Mouse (Mus musculus) hindbrain, embryonic 12.5 days (tissue): ENCODE results near the gene Camp. TPM values are rescaled to one million over a fixed set of nuclear protein-coding genes. Genes with fewer than 3 reads are reported as not detected.
A peak's percentile ranks its signal among the peaks of the same experiment; 100 is the strongest.
"Not testable (repeated sequence)": the region's sequence is repeated elsewhere in the genome, so short reads cannot be mapped to it uniquely, and the experiment has no call there.

Experiments
- ATAC-seq: fragments of 200-750 bp; cut with Nextera tagmentation; 2 replicates; pipeline ENCODE4 v1.8.0; 2017; ENCODE audit warnings: moderate TSS enrichment; ENCODE audit not compliant: low FRiP score
- H3K27ac ChIP-seq: fragments of 300-500 bp; sonication (generic); 2 replicates; pipeline ENCODE4 v1.5.1; 2016; ENCODE audit warnings: mild to moderate bottlenecking
- H3K27me3 ChIP-seq: fragments of 300-500 bp; sonication (generic); 2 replicates; pipeline ENCODE4 v1.6.1; 2016; ENCODE audit warnings: mild to moderate bottlenecking
- H3K36me3 ChIP-seq: fragments of 300-500 bp; sonication (generic); 2 replicates; pipeline ENCODE4 v1.6.1; 2016; ENCODE audit warnings: mild to moderate bottlenecking
- H3K4me1 ChIP-seq: fragments of 300-500 bp; sonication (generic); 2 replicates; pipeline ENCODE4 v1.6.1; 2016
- H3K4me2 ChIP-seq: fragments of 300-500 bp; sonication (generic); replicated peaks from 2 replicates; pipeline ENCODE4 v1.6.1; 2016; ENCODE audit warnings: mild to moderate bottlenecking
- H3K4me3 ChIP-seq: fragments of 300-500 bp; sonication (generic); 2 replicates; pipeline ENCODE4 v1.5.1; 2016; ENCODE audit warnings: mild to moderate bottlenecking
- H3K9ac ChIP-seq: fragments of 300-500 bp; sonication (generic); 2 replicates; pipeline ENCODE4 v1.6.1; 2016; ENCODE audit warnings: mild to moderate bottlenecking, moderate library complexity
- H3K9me3 ChIP-seq: fragments of 300-500 bp; sonication (generic); replicated peaks from 2 replicates; pipeline ENCODE4 v1.6.1; 2016; ENCODE audit warnings: mild to moderate bottlenecking
- WGBS: fragments of 180-500 bp; shearing (Covaris S2); methylation state at CpG from one replicate; pipeline ENCODE4 v1.1.7; 2016; 5-methylcytosine and 5-hydroxymethylcytosine counted together
- microRNA-seq: library from miRNA; unstranded; fragments of <30 nt; microRNA quantifications from one replicate; pipeline ENCODE4, GENCODE M21; 2017
- polyA plus RNA-seq: library from polyadenylated mRNA; unstranded; fragments of >200 nt; fragmentation: Nextera tagmentation; extraction: Ambion mirVana; gene quantifications from 2 replicates; pipeline ENCODE4 v1.2.1, GENCODE M21; 2016

The Camp gene
- polyA plus RNA-seq, 1 experiment from 2014 or later = 2.0 TPM

DNA sequence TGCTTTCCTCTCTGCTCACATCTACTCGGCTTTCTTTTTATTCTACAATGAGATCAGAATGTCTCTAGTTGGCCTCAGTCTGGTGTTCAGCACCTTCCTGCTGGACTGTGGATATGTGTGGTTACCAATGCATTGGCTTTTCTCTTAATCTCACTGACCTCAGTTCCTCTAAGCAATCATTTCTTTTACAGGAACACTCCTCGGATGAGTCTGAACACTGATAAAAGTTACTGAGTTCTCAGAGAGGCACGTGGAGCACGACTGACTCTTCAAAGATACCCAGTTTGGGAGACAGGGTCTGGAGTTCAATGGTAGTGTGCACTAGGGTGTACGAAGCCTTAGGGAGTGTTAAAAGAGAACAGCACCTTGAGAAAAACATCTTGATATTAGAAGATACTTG, 23.2 kb downstream of the Camp start:
- no peak for ATAC-seq
- H3K9ac ChIP-seq = no peak overlapping the region
- no peak overlapping the region for H3K27ac ChIP-seq
- no peak overlapping the region for H3K4me2 ChIP-seq
- no peaks in the 10 kb centered on the region for H3K4me1 ChIP-seq
- H3K36me3 ChIP-seq = peaks cover 9% of the 10 kb centered on the region; the same call in 1 of the 2 replicates
- H3K27me3 ChIP-seq = no peaks in the 10 kb centered on the region
- 78% methylated on average over 5 of the region's 5 CpGs for WGBS
- no peaks in the 10 kb centered on the region for H3K9me3 ChIP-seq
- no peak overlapping the region for H3K4me3 ChIP-seq

DNA sequence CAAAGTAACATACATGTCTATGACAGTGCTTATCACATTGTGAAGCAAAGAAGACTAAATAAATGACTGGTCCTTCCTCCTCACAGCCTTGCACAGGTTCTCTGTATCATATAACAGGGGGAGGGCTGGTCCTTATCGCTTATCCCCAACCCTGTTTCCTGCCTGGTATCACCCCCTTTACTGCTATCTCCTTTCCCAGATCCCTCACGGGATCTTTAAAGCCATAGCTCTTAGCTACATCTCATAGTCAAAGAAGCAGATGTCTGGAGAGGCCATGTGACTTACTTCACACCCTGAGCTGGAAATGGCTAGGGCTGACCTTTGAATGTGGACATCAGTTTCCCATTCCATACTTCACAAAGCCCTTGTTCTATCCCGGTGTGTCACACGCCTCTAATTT, 23.7 kb downstream of the Camp start:
- ATAC-seq = no peak

DNA sequence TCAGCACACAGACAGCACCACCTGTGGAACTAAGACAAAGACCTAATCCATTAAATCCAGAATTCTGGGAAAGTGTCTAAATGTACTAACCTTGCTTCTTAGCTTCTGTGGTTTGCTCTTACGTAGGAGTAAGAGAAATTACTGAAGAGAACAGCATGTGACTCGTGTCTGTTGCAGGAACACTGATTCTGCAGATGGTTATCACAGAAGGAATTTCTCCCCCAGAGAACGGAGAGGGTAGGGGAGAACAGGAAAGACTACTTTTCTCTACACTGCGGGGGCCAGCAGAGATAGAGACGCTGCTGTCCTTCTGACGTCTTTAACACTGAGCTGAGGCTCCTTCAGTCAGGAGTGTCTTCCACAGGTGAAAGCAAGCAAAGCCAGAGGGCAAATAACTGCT, 33.1 kb downstream of the Camp start:
- Histone ChIP-seq H3K9ac (no peak overlapping the region), H3K4me2 (no peak overlapping the region), H3K27me3 (no peaks in the 10 kb centered on the region), H3K36me3 (no peaks in the 10 kb centered on the region), H3K4me1 (no peaks in the 10 kb centered on the region), H3K4me3 (no peak overlapping the region), H3K27ac (no peak overlapping the region), H3K9me3 (no peaks in the 10 kb centered on the region)
- WGBS = 55% methylated on average over 6 of the region's 6 CpGs
- ATAC-seq = no peak

More for the DNA sequence above, 23.7 kb downstream of the Camp start:
- no peaks in the 10 kb centered on the region for H3K9me3 ChIP-seq
- no peaks in the 10 kb centered on the region for H3K4me1 ChIP-seq
- no peak overlapping the region for H3K27ac ChIP-seq
- no peak overlapping the region for H3K4me3 ChIP-seq
- H3K9ac ChIP-seq = no peak overlapping the region
- H3K36me3 ChIP-seq = peaks cover 9% of the 10 kb centered on the region; the same call in 1 of the 2 replicates
- H3K27me3 ChIP-seq = no peaks in the 10 kb centered on the region
- whole genome bisulfite sequencing = 69% methylated on average over 4 of the region's 4 CpGs
- no peak overlapping the region for H3K4me2 ChIP-seq

DNA sequence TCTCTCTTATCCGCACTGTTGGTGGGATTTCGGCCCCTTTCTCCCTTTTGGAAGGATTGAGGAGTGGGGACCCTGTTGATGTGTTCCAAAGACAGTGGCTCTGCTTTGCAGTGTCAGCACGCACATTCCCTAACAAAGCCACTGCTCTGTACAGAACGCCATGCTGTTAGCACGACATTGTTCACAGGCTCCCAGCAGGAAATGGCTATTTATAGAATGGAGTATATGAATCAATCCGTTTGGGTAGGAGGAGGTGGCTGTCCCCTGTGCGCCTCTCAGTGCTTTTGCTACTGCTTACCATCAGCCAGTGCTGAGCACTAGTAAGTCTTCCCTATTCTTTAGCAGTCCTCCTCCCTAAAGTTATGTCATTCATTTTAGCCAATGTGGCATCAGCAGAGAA, 36.0 kb downstream of the Camp start:
- no peaks in the 10 kb centered on the region for H3K36me3 ChIP-seq
- H3K9ac ChIP-seq = no peak overlapping the region
- no peak overlapping the region for H3K4me2 ChIP-seq
- no peak overlapping the region for H3K4me3 ChIP-seq
- no peaks in the 10 kb centered on the region for H3K27me3 ChIP-seq
- 40% methylated on average over 7 of the region's 7 CpGs for WGBS
- no peaks in the 10 kb centered on the region for H3K9me3 ChIP-seq
- H3K27ac ChIP-seq = no peak overlapping the region; the same call in 1 of the 2 replicates
- ATAC-seq = peak; percentile 32; the same call in 1 of the 2 replicates
- H3K4me1 ChIP-seq = no peaks in the 10 kb centered on the region

DNA sequence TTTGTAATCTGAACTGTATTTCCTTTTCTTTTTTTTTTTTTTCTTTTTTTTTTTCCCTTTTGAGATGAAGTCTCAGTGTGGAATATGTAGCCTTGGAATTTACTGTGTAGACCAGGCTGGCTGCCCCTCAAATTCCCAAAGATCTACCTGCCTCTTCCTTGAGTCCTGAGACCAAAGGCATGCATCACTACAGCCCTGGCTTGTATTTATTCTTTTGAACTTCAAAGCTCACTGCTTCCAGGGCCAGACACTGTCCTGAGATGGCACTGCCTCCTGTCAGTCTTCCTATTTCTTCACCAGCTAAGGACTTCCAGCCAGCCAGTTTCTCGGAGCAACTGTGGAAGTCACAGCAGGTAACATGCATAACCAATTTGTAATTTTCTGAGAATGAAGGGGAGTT, 37.4 kb downstream of the Camp start, which contains the start of gene Spink8:
Gene Spink8, plus strand, starts transcription at position 301 of the 400 bp plus-strand sequence.
- no peaks in the 10 kb centered on the region for H3K4me1 ChIP-seq
- no peak within 1 kb of the TSS; the same call in 1 of the 2 replicates for H3K27ac ChIP-seq
- no peaks in the 10 kb centered on the region for H3K36me3 ChIP-seq
- no peak for ATAC-seq
- H3K4me2 ChIP-seq = no peak within 1 kb of the TSS
- 58% methylated on average over 1 of the region's 1 CpGs for WGBS
- H3K9ac ChIP-seq = no peak within 1 kb of the TSS
- no peaks in the 10 kb centered on the region for H3K27me3 ChIP-seq
- H3K4me3 ChIP-seq = no peak within 1 kb of the TSS
- H3K9me3 ChIP-seq = no peaks in the 10 kb centered on the region

DNA sequence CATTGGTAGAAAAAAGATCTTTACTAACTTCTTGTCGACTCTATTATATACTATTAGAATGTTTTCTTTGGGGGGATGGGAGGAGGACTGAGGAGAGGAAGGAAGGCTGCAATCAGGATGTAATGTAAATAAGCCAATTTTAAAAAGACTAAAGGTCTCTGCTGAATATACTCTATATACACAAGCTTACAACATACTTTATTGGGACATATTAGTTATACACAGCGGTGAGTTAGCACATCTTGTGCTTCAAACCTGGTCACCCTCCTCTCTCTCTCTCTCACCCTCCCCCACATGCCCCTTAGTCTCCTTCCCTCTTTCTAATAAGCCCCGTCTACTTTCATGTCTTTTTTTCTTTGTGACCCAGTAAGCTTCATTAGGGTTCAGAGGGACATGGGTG, 41.5 kb downstream of the Camp start:
- 67% methylated on average over 3 of the region's 3 CpGs for WGBS
- no peak overlapping the region for H3K27ac ChIP-seq

DNA sequence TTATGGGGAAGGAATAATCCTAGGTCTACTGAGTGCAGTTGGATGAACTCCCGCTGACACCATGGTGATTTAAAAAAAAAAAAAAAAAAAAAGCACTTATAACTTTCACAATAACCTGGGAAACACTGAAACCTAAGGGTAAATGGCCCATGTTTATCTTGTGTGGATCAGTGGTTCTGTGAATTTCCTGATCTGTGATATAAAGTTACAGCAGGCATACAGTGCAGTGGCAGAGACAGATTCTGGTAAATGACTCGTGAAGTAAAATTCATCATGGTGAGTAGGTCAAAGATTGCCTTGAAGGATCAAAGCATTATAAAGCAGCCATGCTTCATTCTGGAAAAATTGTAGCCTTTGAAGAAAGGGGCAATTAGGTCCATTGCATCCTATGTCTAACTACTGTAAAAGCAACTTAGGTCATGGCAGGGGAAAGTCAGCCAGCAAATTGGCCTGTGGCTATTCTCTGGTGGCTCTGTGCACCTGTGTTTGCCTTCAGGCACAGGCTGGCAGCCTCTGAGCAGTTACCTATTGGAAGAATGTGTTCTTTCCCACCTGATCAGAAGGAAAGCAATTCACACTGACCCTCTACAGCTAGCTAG, 42.6 kb downstream of the Camp start:
- Histone ChIP-seq H3K9me3 (no peaks in the 10 kb centered on the region), H3K27ac (no peak overlapping the region), H3K9ac (no peak overlapping the region), H3K4me3 (no peak overlapping the region), H3K27me3 (no peaks in the 10 kb centered on the region), H3K4me1 (no peaks in the 10 kb centered on the region), H3K4me2 (no peak overlapping the region), H3K36me3 (no peaks in the 10 kb centered on the region)
- 93% methylated on average over 2 of the region's 2 CpGs for WGBS
- no peak for ATAC-seq

More for the DNA sequence above, 41.5 kb downstream of the Camp start:
- H3K9me3 ChIP-seq = no peaks in the 10 kb centered on the region
- H3K9ac ChIP-seq = no peak overlapping the region
- H3K4me3 ChIP-seq = no peak overlapping the region
- no peak overlapping the region for H3K4me2 ChIP-seq
- no peaks in the 10 kb centered on the region for H3K27me3 ChIP-seq
- no peak for ATAC-seq
- H3K36me3 ChIP-seq = no peaks in the 10 kb centered on the region
- H3K4me1 ChIP-seq = no peaks in the 10 kb centered on the region

DNA sequence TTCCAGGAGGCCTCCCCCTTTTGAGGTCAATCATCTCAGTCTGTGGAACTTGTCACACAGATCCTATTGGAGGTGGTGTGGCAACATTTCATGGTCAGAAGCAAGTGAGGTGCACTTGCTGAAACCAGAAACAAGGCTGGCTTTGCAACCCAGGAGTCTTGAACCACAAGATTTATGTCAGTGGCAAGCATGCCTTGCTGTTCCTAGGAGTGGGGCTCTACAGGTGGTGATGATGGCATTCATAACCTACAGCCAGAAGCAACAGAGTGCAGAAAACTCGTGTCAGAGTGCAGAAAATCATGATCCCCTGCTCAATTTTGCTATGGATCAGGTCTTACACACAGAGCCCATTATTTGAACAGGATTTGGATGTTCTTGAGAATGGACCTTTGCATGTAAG, 43.2 kb downstream of the Camp start:
- Histone ChIP-seq H3K4me3 (no peak overlapping the region), H3K27ac (no peak overlapping the region), H3K9ac (no peak overlapping the region), H3K36me3 (no peaks in the 10 kb centered on the region), H3K9me3 (no peaks in the 10 kb centered on the region), H3K4me2 (no peak overlapping the region), H3K27me3 (no peaks in the 10 kb centered on the region), H3K4me1 (no peaks in the 10 kb centered on the region)
- WGBS = 44% methylated on average over 1 of the region's 1 CpGs
- no peak for ATAC-seq

DNA sequence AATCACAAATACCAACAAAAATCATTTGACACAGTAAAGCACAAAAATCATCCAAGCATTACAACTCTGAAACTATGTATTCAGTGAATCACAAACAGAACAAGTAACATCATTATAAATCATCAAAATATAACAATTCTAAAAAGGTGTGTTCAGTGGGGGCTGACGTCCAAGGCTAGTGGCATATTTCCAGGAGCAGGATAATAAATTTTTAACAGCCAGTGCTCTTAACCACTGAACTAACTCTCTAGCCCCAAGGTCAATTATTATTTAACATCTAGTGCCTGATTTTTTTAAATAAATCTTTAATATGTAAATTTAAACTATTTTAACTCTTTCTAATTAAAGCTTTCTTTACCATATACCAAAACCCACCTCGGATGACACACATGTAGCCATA, 43.8 kb downstream of the Camp start:
- H3K4me2 ChIP-seq, H3K4me1 ChIP-seq, H3K9ac ChIP-seq, H3K36me3 ChIP-seq, H3K9me3 ChIP-seq, H3K4me3 ChIP-seq, ATAC-seq, H3K27me3 ChIP-seq, H3K27ac ChIP-seq: not testable (repeated sequence)
- WGBS = 92% methylated on average over 2 of the region's 2 CpGs

DNA sequence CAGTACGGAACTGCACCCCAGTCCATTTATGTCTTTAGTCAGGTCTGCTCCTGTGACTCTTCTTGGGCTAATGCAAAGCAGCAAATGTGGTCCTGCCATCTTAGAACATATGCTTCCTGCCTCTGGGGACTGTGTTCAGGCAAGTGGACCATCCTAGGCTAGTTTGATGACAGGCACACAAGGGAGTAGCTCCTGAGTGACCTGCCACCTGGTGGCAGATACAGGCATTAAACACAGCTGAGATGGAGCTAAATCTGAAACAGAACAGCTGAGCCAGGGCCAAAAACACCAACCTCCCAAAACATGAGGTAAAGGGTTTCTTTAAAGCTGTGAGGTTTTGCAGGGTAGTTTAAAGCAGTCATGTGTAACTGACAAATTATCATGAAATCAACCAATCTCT, 51.4 kb downstream of the Camp start:
- no peaks in the 10 kb centered on the region for H3K27me3 ChIP-seq
- H3K27ac ChIP-seq = no peak overlapping the region
- H3K9me3 ChIP-seq = no peaks in the 10 kb centered on the region
- no peak overlapping the region for H3K4me2 ChIP-seq
- H3K4me1 ChIP-seq = no peaks in the 10 kb centered on the region
- no peak overlapping the region for H3K9ac ChIP-seq
- no peak overlapping the region for H3K4me3 ChIP-seq
- 91% methylated on average over 1 of the region's 1 CpGs for WGBS
- H3K36me3 ChIP-seq = no peaks in the 10 kb centered on the region
- ATAC-seq = no peak

Small RNAs within 50 kb of the gene (microRNA-seq; reads per million reads assigned to microRNA genes)
- gene Mir7089 = 3.0 reads per million, percentile 3 among the genes with 10 or more reads in this experiment

Other genes with a start within 250 kb of the Camp start
- 0.16 and 0.18 TPM in 2 replicates for gene Fbxw24, start 223.6 kb downstream of the Camp start, polyA plus RNA-seq
- gene Fbxw25, start 185.0 kb downstream of the Camp start, polyA plus RNA-seq = not detected in 2 replicates
- not detected in 2 replicates for gene Fbxw18, start 146.9 kb downstream of the Camp start, polyA plus RNA-seq
- not detected in 2 replicates for gene Fbxw26, start 103.5 kb downstream of the Camp start, polyA plus RNA-seq
- gene Fbxw27, start 58.9 kb downstream of the Camp start, polyA plus RNA-seq = not detected in 2 replicates
- not detected in 2 replicates for gene Spink8, start 37.3 kb downstream of the Camp start, polyA plus RNA-seq
- 60.4 and 68.7 TPM in 2 replicates for gene Nme6, start 16.9 kb downstream of the Camp start, polyA plus RNA-seq
- 34.0 and 35.5 TPM in 2 replicates for gene Cdc25a, start 26.0 kb upstream of the Camp start, polyA plus RNA-seq
- 137 and 164 TPM in 2 replicates for gene Map4, start 81.8 kb upstream of the Camp start, polyA plus RNA-seq